ENCODE assay signal across 14 mouse cellular contexts in genomic region chr5:74975507-74975906, GRCm38 (mm10).
DNase-seq lines count a peak whose midpoint lies in the region; ATAC-seq and TF ChIP-seq lines count a peak whose summit lies in the region.
"Had no signal": no experiment of that assay in that cellular context is flagged by ENCODE, and none has a peak within 500 bp of the region (broad histone marks: within the 10 kb centered on the region; RNA-seq: fewer than 3 reads in every experiment).

No protein-coding gene starts in this region.

- TF ChIP-seq CTCF in kidney, postnatal 0 days (IDR thresholded peaks at IDR 0.05; ENCODE audit: low read depth): no peak

- H3K9me3 ChIP-seq in heart, embryonic 13.5 days: no peaks in the 10 kb centered on the region
- H3K9me3 ChIP-seq in kidney, postnatal 0 days (replicated peaks; ENCODE audit: low read length): no peaks in the 10 kb centered on the region
- H3K9me3 ChIP-seq in forebrain, embryonic 13.5 days (replicated peaks): no peaks in the 10 kb centered on the region
- H3K9me3 ChIP-seq: embryonic facial prominence, embryonic 10.5 days; hindbrain, embryonic 10.5 days; limb, embryonic 13.5 days; neural tube, embryonic 15.5 days had no signal

- H3K36me3 ChIP-seq in heart, embryonic 13.5 days: no peaks in the 10 kb centered on the region
- no peaks in the 10 kb centered on the region for H3K36me3 ChIP-seq in kidney, postnatal 0 days (ENCODE audit: insufficient read depth, low read length)
- no peaks in the 10 kb centered on the region for H3K36me3 ChIP-seq in forebrain, embryonic 13.5 days (ENCODE audit: poor library complexity, severe bottlenecking)
- H3K36me3 ChIP-seq: embryonic facial prominence, embryonic 10.5 days; hindbrain, embryonic 10.5 days; limb, embryonic 13.5 days; neural tube, embryonic 15.5 days had no signal

- ATAC-seq in heart, embryonic 13.5 days (ENCODE audit: extremely low read depth, insufficient number of reproducible peaks, low FRiP score, low TSS enrichment): no peak
- ATAC-seq in kidney, postnatal 0 days (replicated peaks; ENCODE audit: low FRiP score, low read depth): no peak
- ATAC-seq in megakaryocyte, adult 5-6 weeks (ENCODE audit: poor library complexity, severe bottlenecking): peak; percentile 90
- no peak for ATAC-seq in forebrain, embryonic 13.5 days
- ATAC-seq: forebrain, postnatal 0 days had no signal

- 88% methylated on average over 7 of the region's 7 CpGs for WGBS in heart, embryonic 13.5 days
- WGBS in kidney, postnatal 0 days: 80% methylated on average over 7 of the region's 7 CpGs
- 92% methylated on average over 7 of the region's 7 CpGs for WGBS in forebrain, embryonic 13.5 days

- peaks cover 10% of the 10 kb centered on the region for H3K27me3 ChIP-seq in heart, embryonic 13.5 days (replicated peaks)
- H3K27me3 ChIP-seq in kidney, postnatal 0 days (ENCODE audit: insufficient read depth, low read length): no peaks in the 10 kb centered on the region
- peaks cover 75% of the 10 kb centered on the region for H3K27me3 ChIP-seq in forebrain, embryonic 13.5 days
- H3K27me3 ChIP-seq: limb, embryonic 13.5 days had no signal

- H3K4me1 ChIP-seq in heart, embryonic 13.5 days: peaks cover 32% of the 10 kb centered on the region
- H3K4me1 ChIP-seq in kidney, postnatal 0 days (replicated peaks; ENCODE audit: insufficient read depth, low read length): peaks cover 6% of the 10 kb centered on the region
- H3K4me1 ChIP-seq in forebrain, embryonic 13.5 days: peaks cover 19% of the 10 kb centered on the region

- H3K9ac ChIP-seq in heart, embryonic 13.5 days: no peak overlapping the region
- H3K9ac ChIP-seq in kidney, postnatal 0 days (ENCODE audit: low read depth, low read length): no peak overlapping the region
- no peak overlapping the region for H3K9ac ChIP-seq in forebrain, embryonic 13.5 days
- H3K9ac ChIP-seq: forebrain, postnatal 0 days; limb, embryonic 13.5 days; neural tube, embryonic 15.5 days had no signal

- DNase-seq in heart, postnatal 25 days (ENCODE audit: low spot score): no peak
- DNase-seq in kidney, postnatal 0 days (ENCODE audit: low spot score): no peak
- DNase-seq in kidney, postnatal 4 days: no peak
- peak; percentile 21 for DNase-seq in 416B (ENCODE audit: low read depth)
- DNase-seq: forebrain, postnatal 0 days; thymus, postnatal 25 days had no signal

- peak overlapping the region; percentile 75; the same call in 1 of the 2 replicates for H3K27ac ChIP-seq in heart, embryonic 13.5 days (replicated peaks)
- peak overlapping the region; percentile 87; the same call in 1 of the 2 replicates for H3K27ac ChIP-seq in kidney, postnatal 0 days
- no peak overlapping the region for H3K27ac ChIP-seq in forebrain, embryonic 13.5 days
- H3K27ac ChIP-seq: neural tube, embryonic 15.5 days had no signal

- intact Hi-C loops in heart, postnatal 25 days (cut with DNase I): no loop called here

- H3K4me3 ChIP-seq in heart, embryonic 13.5 days: no peak overlapping the region
- H3K4me3 ChIP-seq in kidney, postnatal 0 days (replicated peaks; ENCODE audit: low read depth, low read length): no peak overlapping the region
- no peak overlapping the region for H3K4me3 ChIP-seq in forebrain, embryonic 13.5 days
- H3K4me3 ChIP-seq: embryonic facial prominence, embryonic 10.5 days; hindbrain, embryonic 10.5 days; limb, embryonic 13.5 days; neural tube, embryonic 15.5 days had no signal

- H3K4me2 ChIP-seq in heart, embryonic 13.5 days: no peak overlapping the region
- no peak overlapping the region for H3K4me2 ChIP-seq in kidney, postnatal 0 days (ENCODE audit: low read length)
- no peak overlapping the region for H3K4me2 ChIP-seq in forebrain, embryonic 13.5 days
- H3K4me2 ChIP-seq: limb, embryonic 13.5 days; midbrain, embryonic 11.5 days; neural tube, embryonic 15.5 days had no signal
